Mouse (Mus musculus) E14TG2a.4 (cell line): Measurements from ENCODE around the gene Serpinb9c.
"Not testable (repeated sequence)": the region's sequence is repeated elsewhere in the genome, so short reads cannot be mapped to it uniquely, and the experiment has no call there.

ENCODE experiments used
- H3K27me3 ChIP-seq: 2 replicates; pipeline ENCODE4 v1.6.1; 2014; ENCODE audit warnings: low read length, control low read depth; ENCODE audit not compliant: insufficient read depth
- H3K36me3 ChIP-seq: 2 replicates; pipeline ENCODE4 v1.6.1; 2014; ENCODE audit warnings: low read length, control low read depth; ENCODE audit not compliant: insufficient read depth
- H3K4me1 ChIP-seq: replicated peaks from 2 replicates; pipeline ENCODE4 v1.6.1; 2014; ENCODE audit warnings: low read depth, low read length, control low read depth
- H3K4me3 ChIP-seq: replicated peaks from 2 replicates; pipeline ENCODE4 v1.5.1; 2014; ENCODE audit warnings: mild to moderate bottlenecking, low read length
- H3K9me3 ChIP-seq: 2 replicates; pipeline ENCODE4 v1.6.1; 2014; ENCODE audit warnings: low read length, control low read depth
- CTCF ChIP-seq: conservative IDR thresholded peaks from 2 replicates; pipeline ENCODE4 v1.5.1; 2014; ENCODE audit warnings: low read length
- NANOG ChIP-seq: IDR thresholded peaks from 2 replicates; pipeline ENCODE4 v1.6.1; 2014; ENCODE audit warnings: borderline replicate concordance, low read length, mixed read lengths
- POU5F1 ChIP-seq: IDR thresholded peaks from 2 replicates; pipeline ENCODE4 v1.6.1; 2014; ENCODE audit warnings: low read length, borderline replicate concordance

Gene Serpinb9c

GRCm38 (mm10) chr13:33159642-33160041 is at the start of gene Serpinb9c:
Gene Serpinb9c, minus strand, starts transcription at chr13:33159742.
- TF ChIP-seq CTCF (no peak), NANOG (no peak), POU5F1 (no peak)

GRCm38 (mm10) chr13:33199740-33200139 is 40.2 kb upstream of the Serpinb9c start:
- no peaks in the 10 kb centered on the region for H3K4me1 ChIP-seq
- H3K4me3 ChIP-seq: no peak overlapping the region
- no peaks in the 10 kb centered on the region for H3K27me3 ChIP-seq
- TF ChIP-seq POU5F1 (no peak), NANOG (no peak), CTCF (peak; percentile 38)
- no peaks in the 10 kb centered on the region for H3K9me3 ChIP-seq
- H3K36me3 ChIP-seq: no peaks in the 10 kb centered on the region

More at GRCm38 (mm10) chr13:33159642-33160041, at the start of gene Serpinb9c:
- Histone ChIP-seq H3K27me3 (no peaks in the 10 kb centered on the region), H3K4me1 (no peaks in the 10 kb centered on the region), H3K4me3 (no peak within 1 kb of the TSS), H3K9me3 (no peaks in the 10 kb centered on the region), H3K36me3 (no peaks in the 10 kb centered on the region)

- Histone ChIP-seq H3K4me3 (no peak within 1 kb of the TSS), H3K27me3 (no peaks in the 10 kb centered on the region), H3K4me1 (no peaks in the 10 kb centered on the region), H3K9me3 (no peaks in the 10 kb centered on the region), H3K36me3 (no peaks in the 10 kb centered on the region)
- TF ChIP-seq POU5F1: no peak
- no peak for TF ChIP-seq CTCF
- no peak for TF ChIP-seq NANOG
Measured at GRCm38 (mm10) chr13:33192659-33193058, 33.1 kb upstream of the Serpinb9c start, which contains the start of gene Serpinb9d. Gene Serpinb9d, plus strand, starts transcription at chr13:33192959.

- H3K4me1 ChIP-seq, H3K36me3 ChIP-seq: not testable (repeated sequence)
Measured at GRCm38 (mm10) chr13:33190486-33190885, 30.9 kb upstream of the Serpinb9c start.

GRCm38 (mm10) chr13:33141435-33141834 is 18.1 kb downstream of the Serpinb9c start:
- Histone ChIP-seq H3K27me3 (no peaks in the 10 kb centered on the region), H3K4me3 (no peak overlapping the region), H3K36me3 (no peaks in the 10 kb centered on the region), H3K9me3 (peaks cover 9% of the 10 kb centered on the region; the same call in 1 of the 2 replicates), H3K4me1 (no peaks in the 10 kb centered on the region)
- TF ChIP-seq CTCF: no peak
- no peak for TF ChIP-seq NANOG
- no peak for TF ChIP-seq POU5F1

More at GRCm38 (mm10) chr13:33190486-33190885, 30.9 kb upstream of the Serpinb9c start:
- H3K27me3 ChIP-seq, H3K4me3 ChIP-seq, H3K9me3 ChIP-seq: not testable (repeated sequence)

GRCm38 (mm10) chr13:33137717-33138116 is 21.8 kb downstream of the Serpinb9c start:
- Histone ChIP-seq H3K36me3 (no peaks in the 10 kb centered on the region), H3K4me1 (no peaks in the 10 kb centered on the region), H3K4me3 (no peak overlapping the region), H3K9me3 (0 out of 2 replicates have a peak, but pooled peaks cover 4% of the 10 kb centered on the region), H3K27me3 (no peaks in the 10 kb centered on the region)
- TF ChIP-seq CTCF (no peak), NANOG (no peak), POU5F1 (no peak)

- H3K4me1 ChIP-seq: no peaks in the 10 kb centered on the region
Measured at GRCm38 (mm10) chr13:33113054-33113453, 46.5 kb downstream of the Serpinb9c start.

GRCm38 (mm10) chr13:33105626-33106025 is 53.9 kb downstream of the Serpinb9c start:
- Histone ChIP-seq H3K27me3 (no peaks in the 10 kb centered on the region), H3K9me3 (peaks cover 2% of the 10 kb centered on the region; the same call in 1 of the 2 replicates), H3K4me3 (no peak overlapping the region), H3K4me1 (no peaks in the 10 kb centered on the region), H3K36me3 (no peaks in the 10 kb centered on the region)
- no peak for TF ChIP-seq POU5F1
- TF ChIP-seq NANOG: no peak
- TF ChIP-seq CTCF: no peak

More at GRCm38 (mm10) chr13:33113054-33113453, 46.5 kb downstream of the Serpinb9c start:
- Histone ChIP-seq H3K4me3 (no peak overlapping the region), H3K36me3 (no peaks in the 10 kb centered on the region), H3K27me3 (no peaks in the 10 kb centered on the region), H3K9me3 (no peaks in the 10 kb centered on the region)
- TF ChIP-seq NANOG: no peak
- no peak for TF ChIP-seq CTCF
- TF ChIP-seq POU5F1: no peak
